In the genomic region with DNA sequence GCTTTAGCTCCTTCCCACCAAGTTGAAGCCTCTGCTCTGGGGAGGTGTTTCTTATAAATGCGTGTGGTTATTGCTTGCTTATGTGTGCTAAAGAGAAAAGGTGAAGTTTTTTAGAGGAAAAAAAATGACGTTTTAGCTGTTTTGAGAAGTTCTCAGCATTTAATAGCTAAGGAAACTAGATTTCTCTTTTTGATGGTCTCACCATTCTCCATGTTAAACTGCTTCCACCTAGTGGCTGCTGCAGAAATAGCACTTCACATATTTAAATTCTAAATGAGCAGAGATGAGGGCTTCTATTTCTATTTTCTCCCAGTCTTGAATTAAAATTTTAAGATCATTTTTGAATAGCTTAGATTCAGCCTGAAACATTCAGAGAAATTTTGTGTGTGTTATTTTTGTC, we compare ENCODE assay signal across 8 mouse cellular contexts. TPM values are rescaled to one million over a fixed set of nuclear protein-coding genes. Genes with fewer than 3 reads are reported as not detected.
DNase-seq lines count a peak whose midpoint lies in the region; ATAC-seq and TF ChIP-seq lines count a peak whose summit lies in the region.
"Had no signal": no experiment of that assay in that cellular context is flagged by ENCODE, and none has a peak within 500 bp of the region (broad histone marks: within the 10 kb centered on the region; RNA-seq: fewer than 3 reads in every experiment).

No protein-coding gene starts in this region.

- H3K4me3 ChIP-seq in E14TG2a.4 (replicated peaks; ENCODE audit: low read length) = no peak overlapping the region
- H3K4me3 ChIP-seq: limb, embryonic 15.5 days had no signal

- H3K4me1 ChIP-seq in E14TG2a.4 (replicated peaks; ENCODE audit: low read depth, low read length) = no peaks in the 10 kb centered on the region
- H3K4me1 ChIP-seq: limb, embryonic 15.5 days had no signal

- peaks cover 82% of the 10 kb centered on the region for H3K36me3 ChIP-seq in E14TG2a.4 (ENCODE audit: insufficient read depth, low read length)
- peaks cover 17% of the 10 kb centered on the region for H3K36me3 ChIP-seq in splenic B cell, adult 2 months (ENCODE audit: control insufficient read depth, insufficient read depth, low read length, poor library complexity, severe bottlenecking)

- ATAC-seq in activated CD4-positive, CD25-positive, alpha-beta regulatory T cell, adult 4 months = peak; percentile 72

- H3K27me3 ChIP-seq in E14TG2a.4 (ENCODE audit: insufficient read depth, low read length) = no peaks in the 10 kb centered on the region
- H3K27me3 ChIP-seq in splenic B cell, adult 2 months (ENCODE audit: control insufficient read depth, insufficient read depth, low read length, poor library complexity, severe bottlenecking) = no peaks in the 10 kb centered on the region
- H3K27me3 ChIP-seq: limb, embryonic 15.5 days had no signal

- peak; percentile 32 for DNase-seq in layer of hippocampus, adult 11-12 months (ENCODE audit: low spot score)
- no peak for DNase-seq in layer of hippocampus, adult 9-10 months (ENCODE audit: low spot score)
- peak; percentile 70 for DNase-seq in induced T-regulatory cell, adult 2 months (ENCODE audit: low read depth)
- DNase-seq in splenic B cell, adult 2 months (ENCODE audit: low read depth, low spot score) = peak; percentile 60
- no peak for DNase-seq in gastrocnemius, postnatal 10 days

- peak; percentile 43 for TF ChIP-seq CTCF in E14TG2a.4 (conservative IDR thresholded peaks at IDR 0.05; ENCODE audit: low read length)

- H3K9me3 ChIP-seq in E14TG2a.4 (ENCODE audit: low read length) = no peaks in the 10 kb centered on the region
- H3K9me3 ChIP-seq: limb, embryonic 15.5 days had no signal

RNA-seq across cellular contexts. Expression of a gene that starts 41.2 kb away (rescaled TPM):
- polyA plus RNA-seq in activated CD4-positive, CD25-positive, alpha-beta regulatory T cell, adult 4 months (2017; shearing (Covaris generic)) = 10 to 100 TPM; 86.2 to 95.6 TPM
- 100 to 1,000 TPM; 113 to 115 TPM for total RNA-seq in gastrocnemius, postnatal 10 days (2021)

RNA-seq across cellular contexts. Expression of a gene that starts 50.6 kb away (rescaled TPM):
- polyA plus RNA-seq in activated CD4-positive, CD25-positive, alpha-beta regulatory T cell, adult 4 months (2017; shearing (Covaris generic)) = not detected
- total RNA-seq in gastrocnemius, postnatal 10 days (2021) = under 1 TPM; 0.05 to 0.07 TPM

Comparison
In these comparisons a context has a peak if more than half of its experiments do, and no peak if none do; other contexts are left out.
1. DNase-seq: peak in layer of hippocampus, adult 11-12 months (single experiment), induced T-regulatory cell, adult 2 months (single experiment) and splenic B cell, adult 2 months (single experiment); none in layer of hippocampus, adult 9-10 months (single experiment) and gastrocnemius, postnatal 10 days (single experiment).